Mouse (Mus musculus): ENCODE results near the gene Dnali1.

- TF ChIP-seq CEBPB (IDR thresholded peaks at IDR 0.05; ENCODE audit: low read depth), result no peak
- TF ChIP-seq CTCF (IDR thresholded peaks at IDR 0.05; ENCODE audit: control insufficient read depth, insufficient read depth, insufficient read length), result no peak
- TF ChIP-seq MYOG (IDR thresholded peaks at IDR 0.05; ENCODE audit: control insufficient read depth, extremely low read depth, insufficient read length), result no peak
- TF ChIP-seq MAX (IDR thresholded peaks at IDR 0.05), result no peak
- no peak for TF ChIP-seq USF1 (IDR thresholded peaks at IDR 0.05; ENCODE audit: low read depth)
These were observed 31.9 kb upstream of the Dnali1 start for GRCm38 (mm10) chr4:125097412-125097811.

All from C2C12 (cell line).